Mouse (Mus musculus) stomach, postnatal 0 days (tissue): ENCODE measurements at regions not wholly inside any gene's neighbourhood (a gene's known extent, or its start where the extent isn't known, plus 50 kb on each side); places are given as distances from the start of the nearest gene placed in this dataset.

Experiments used
- CTCF ChIP-seq: IDR thresholded peaks from 2 replicates; pipeline ENCODE4 v1.5.1; 2016; ENCODE audit warnings: antibody characterized with exemption, low read depth, mild to moderate bottlenecking, moderate library complexity
- EP300 ChIP-seq: optimal IDR thresholded peaks from 2 replicates; pipeline ENCODE3; 2016; ENCODE audit warnings: antibody characterized with exemption

DNA sequence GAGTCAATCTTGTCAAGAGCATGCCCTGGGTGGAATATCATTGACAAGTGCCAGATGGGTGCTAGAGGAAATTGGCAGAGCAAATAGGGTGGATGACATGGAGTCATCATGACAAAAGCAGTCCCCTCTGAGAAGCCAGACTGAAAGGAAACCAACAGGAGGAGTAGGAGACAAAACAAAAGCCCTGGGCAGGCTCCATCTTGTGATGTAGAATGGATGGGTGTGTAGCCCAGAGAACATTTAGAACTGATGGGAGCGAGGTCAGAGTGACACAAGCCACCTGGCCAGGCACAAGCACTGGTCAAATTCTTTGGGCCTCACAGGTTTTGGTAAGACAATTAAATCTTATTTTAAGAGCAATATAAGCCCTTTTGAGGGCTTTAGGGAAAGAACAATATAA lies 310.4 kb upstream of the Nmur2 start:
- no peak for TF ChIP-seq CTCF
- no peak for TF ChIP-seq EP300
